8 mouse cellular contexts compared by ENCODE assay signal in genomic region chr13:67375050-67375911, GRCm38 (mm10). TPM values are rescaled to one million over a fixed set of nuclear protein-coding genes. Genes with fewer than 3 reads are reported as not detected.
DNase-seq lines count a peak whose midpoint lies in the region; TF ChIP-seq lines count a peak whose summit lies in the region.
"Not testable (repeated sequence)": the region's sequence is repeated elsewhere in the genome, so short reads cannot be mapped to it uniquely, and the experiment has no call there.

TSS of gene Gm28041 (minus strand) at chr13:67375733.
TSS of gene Zfp456 (minus strand) at chr13:67375810.

- peak; percentile 87 for DNase-seq in T-cell, adult 2 months (ENCODE audit: low spot score)
- peak; percentile 83 for DNase-seq in embryo, embryonic 10.5 days (ENCODE audit: low spot score)
- peak; percentile 23 for DNase-seq in gastrocnemius, postnatal 10 days
- peak; percentile 57 for DNase-seq in hindlimb bud, embryonic 11.5 days (ENCODE audit: extremely low spot score, low read depth, low spot score)
- peak; percentile 37 to 53 for DNase-seq in left cerebral cortex, adult 2 months (ENCODE audit: extremely low spot score in 1 of 2, low spot score in 2 of 2)
- peak; percentile 55 to 59 for DNase-seq in right cerebral cortex, adult 2 months (ENCODE audit: low spot score in 2 of 2)
- DNase-seq in urinary bladder, adult 2 months (ENCODE audit: low spot score), result peak; percentile 35

- intact Hi-C loops in left cerebral cortex, adult 2 months (cut with DNase I), result not testable (repeated sequence)

- not testable (repeated sequence) for H3K27ac ChIP-seq in left cerebral cortex, adult 2 months
- H3K27ac ChIP-seq in macrophage, result peak within 1 kb of the TSS; percentile 58

- H3K79me2 ChIP-seq in macrophage (ENCODE audit: inconsistent target), result peaks cover 11% of the 10 kb centered on the region; the same call in 1 of the 2 replicates

- H3K4me3 ChIP-seq in left cerebral cortex, adult 2 months, result peak within 1 kb of the TSS; percentile 43
- H3K4me3 ChIP-seq in macrophage (ENCODE audit: inconsistent target), result peak within 1 kb of the TSS; percentile 64

- not testable (repeated sequence) for TF ChIP-seq CTCF in left cerebral cortex, adult 2 months (IDR thresholded peaks at IDR 0.05)

- H3K36me3 ChIP-seq in macrophage (ENCODE audit: inconsistent target), result not testable (repeated sequence)

- 3% methylated on average over 13 of the region's 15 CpGs for WGBS in macrophage (ENCODE audit: missing documents)

RNA-seq across cellular contexts. Expression of gene Gm28041, which starts in this region (rescaled TPM):
- not detected for total RNA-seq in gastrocnemius, postnatal 10 days (2021)
- not detected for total RNA-seq in left cerebral cortex, adult 2 months (2021)
- total RNA-seq in macrophage (2018; cell fraction: chromatin; rRNA removed), result 1 to 10 TPM in 23 of 26 experiments, not detected in 3; 1.3 to 7.7 (median 3.7) TPM
- total RNA-seq in macrophage (2018; cell fraction: cytosol; rRNA removed), result 1 to 10 TPM in 10 of 26 experiments, under 1 TPM in 15, not detected in 1; 0.24 to 1.5 (median 0.76) TPM
- total RNA-seq in macrophage (2018; cell fraction: nucleus; rRNA removed), result 1 to 10 TPM in 24 of 26 experiments, not detected in 2; 1.1 to 9.1 (median 3.0) TPM
- polyA plus RNA-seq in macrophage (2018), result 0.44 to 0.63 TPM in 2 of 3 replicates, not detected in the other
- 0.32 and 0.45 TPM in 2 replicates for polyA plus RNA-seq in urinary bladder, adult 2 months (2012; rRNA removed)

RNA-seq across cellular contexts. Expression of gene Zfp456, which starts in this region (rescaled TPM):
- total RNA-seq in gastrocnemius, postnatal 10 days (2021), result under 1 TPM; 0.45 to 0.73 TPM
- total RNA-seq in left cerebral cortex, adult 2 months (2021), result under 1 TPM; 0.54 to 0.58 TPM
- 10 to 100 TPM in 14 of 26 experiments, 1 to 10 TPM in 12; 3.0 to 18.7 (median 10.6) TPM for total RNA-seq in macrophage (2018; cell fraction: chromatin; rRNA removed)
- 1 to 10 TPM; 2.1 to 5.5 (median 4.2) TPM for total RNA-seq in macrophage (2018; cell fraction: cytosol; rRNA removed)
- 10 to 100 TPM in 8 of 26 experiments, 1 to 10 TPM in 18; 3.0 to 16.2 (median 8.9) TPM for total RNA-seq in macrophage (2018; cell fraction: nucleus; rRNA removed)
- 2.0 to 3.9 TPM (median 3.4 TPM) in 3 replicates for polyA plus RNA-seq in macrophage (2018)
- polyA plus RNA-seq in urinary bladder, adult 2 months (2012; rRNA removed), result 0.73 and 1.0 TPM in 2 replicates

Comparison
In these comparisons a context has a peak if more than half of its experiments do, and no peak if none do; other contexts are left out.
1. Peak in DNase-seq in gastrocnemius, postnatal 10 days; RNA of the genes that start here not detected or under 1 TPM.
2. Peak in DNase-seq and H3K4me3 ChIP-seq in left cerebral cortex, adult 2 months; RNA of the genes that start here not detected or under 1 TPM.
3. DNase-seq: peak in every context shown above with its lines; median percentile 87 in T-cell, adult 2 months; 83 in embryo, embryonic 10.5 days; 57 in hindlimb bud, embryonic 11.5 days; 57 in right cerebral cortex, adult 2 months; 45 in left cerebral cortex, adult 2 months; 35 in urinary bladder, adult 2 months; 23 in gastrocnemius, postnatal 10 days.